Mouse (Mus musculus): ENCODE measurements at regions not wholly inside any gene's neighbourhood (a gene's known extent, or its start where the extent isn't known, plus 50 kb on each side); places are given as distances from the start of the nearest gene placed in this dataset.

DNA sequence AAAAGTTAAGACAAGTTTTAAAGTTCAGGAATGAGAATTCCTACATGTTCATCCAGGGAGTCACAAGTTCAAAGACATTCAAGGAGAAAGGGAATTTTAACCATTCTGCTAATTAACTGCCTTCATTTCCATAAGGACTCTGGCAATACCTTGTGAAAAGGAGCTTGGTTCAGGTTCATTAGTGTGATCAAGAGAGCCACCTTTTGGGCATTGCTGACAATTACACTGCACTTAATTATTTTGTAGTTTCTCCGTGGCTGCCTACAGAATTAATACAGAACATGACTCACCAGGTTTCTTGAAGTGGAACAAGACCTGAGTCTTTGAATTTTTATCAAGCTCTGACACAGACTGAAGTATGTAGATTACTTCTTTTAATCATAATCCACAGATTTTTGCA is 52.4 kb upstream of the Ankef1 start:
- Histone ChIP-seq H3K27ac (ENCODE audit: insufficient read depth, low read length) (no peak overlapping the region), H3K4me1 (ENCODE audit: control insufficient read depth, insufficient read depth, low read length) (peaks cover 2% of the 10 kb centered on the region; the same call in 1 of the 2 replicates), H3K4me3 (ENCODE audit: insufficient read depth, low read length) (no peak overlapping the region)
- peak; percentile 55; the same call in 1 of the 2 replicates for TF ChIP-seq CTCF (IDR thresholded peaks at IDR 0.05; ENCODE audit: extremely low read depth, insufficient read depth, low read length)
- no peak for TF ChIP-seq POLR2A (IDR thresholded peaks at IDR 0.05; ENCODE audit: extremely low read depth, insufficient read depth, low read length)

Measured in cortical plate, adult 2 months (tissue).